In the genomic region with DNA sequence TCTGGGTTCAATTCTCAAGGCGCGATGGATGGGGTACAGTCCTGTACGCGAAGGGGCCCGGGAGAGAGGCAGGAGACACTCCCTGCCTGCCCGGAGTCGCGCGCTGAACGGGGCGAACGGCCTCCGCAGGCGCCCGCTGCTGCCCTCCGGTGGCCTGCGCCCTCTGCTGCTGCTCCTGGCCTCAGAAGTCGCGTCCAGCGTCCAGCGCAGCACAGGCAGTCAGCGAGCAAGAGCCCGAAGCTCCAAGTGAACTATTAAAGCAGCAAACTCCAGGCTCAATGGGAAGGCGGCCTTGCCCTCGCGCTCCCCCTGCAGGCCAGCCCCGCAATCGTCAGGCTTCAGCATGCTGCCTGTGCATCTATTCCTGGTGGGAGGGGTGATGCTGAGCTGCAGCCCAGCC, we compare ENCODE assay signal across 9 mouse cellular contexts. TPM values are rescaled to one million over a fixed set of nuclear protein-coding genes. Genes with fewer than 3 reads are reported as not detected.
DNase-seq lines count a peak whose midpoint lies in the region; ATAC-seq and TF ChIP-seq lines count a peak whose summit lies in the region.
"Not testable (repeated sequence)": the region's sequence is repeated elsewhere in the genome, so short reads cannot be mapped to it uniquely, and the experiment has no call there.
"Had no signal": no experiment of that assay in that cellular context is flagged by ENCODE, and none has a peak within 500 bp of the region (broad histone marks: within the 10 kb centered on the region; RNA-seq: fewer than 3 reads in every experiment).

No protein-coding gene starts in this region.

- not testable (repeated sequence) for ATAC-seq in liver, embryonic 14.5 days (ENCODE audit: insufficient read depth); neural tube, embryonic 12.5 days (ENCODE audit: low FRiP score, low read depth); stomach, embryonic 16.5 days (ENCODE audit: insufficient read depth, low FRiP score)

- WGBS in hindbrain, embryonic 10.5 days, result under 1% methylated on average over 28 of the region's 28 CpGs
- WGBS in liver, embryonic 14.5 days (ENCODE audit: insufficient replicate concordance), result under 1% methylated on average over 24 of the region's 28 CpGs
- 0% methylated on average over 24 of the region's 28 CpGs for WGBS in neural tube, embryonic 12.5 days
- under 1% methylated on average over 27 of the region's 28 CpGs for WGBS in stomach, embryonic 16.5 days

- not testable (repeated sequence) for H3K4me1 ChIP-seq in hindbrain, embryonic 10.5 days (replicated peaks); liver, embryonic 14.5 days (replicated peaks; ENCODE audit: control insufficient read depth in 2 of 2, insufficient read depth in 2 of 2, low read length in 1 of 2); neural tube, embryonic 12.5 days; stomach, embryonic 16.5 days (ENCODE audit: control insufficient read depth, insufficient read depth, low read length)

- TF ChIP-seq CTCF in liver, embryonic 14.5 days (IDR thresholded peaks at IDR 0.05; ENCODE audit: low read depth), result peak; percentile 75

- H3K9ac ChIP-seq in liver, embryonic 14.5 days (replicated peaks); neural tube, embryonic 12.5 days; stomach, embryonic 16.5 days (ENCODE audit: low read length): not testable (repeated sequence)

- not testable (repeated sequence) for H3K9me3 ChIP-seq in hindbrain, embryonic 10.5 days; liver, embryonic 14.5 days (ENCODE audit: control insufficient read depth, low read length); neural tube, embryonic 12.5 days; stomach, embryonic 16.5 days (replicated peaks; ENCODE audit: control insufficient read depth, low read length)

- not testable (repeated sequence) for H3K36me3 ChIP-seq in hindbrain, embryonic 10.5 days; liver, embryonic 14.5 days (replicated peaks; ENCODE audit: control insufficient read depth, insufficient read depth, low read depth); neural tube, embryonic 12.5 days; stomach, embryonic 16.5 days (ENCODE audit: control insufficient read depth, insufficient read depth, low read length)

- not testable (repeated sequence) for TF ChIP-seq EP300 in liver, embryonic 14.5 days (IDR thresholded peaks at IDR 0.05; ENCODE audit: low read depth)

- H3K4me2 ChIP-seq in liver, embryonic 14.5 days (ENCODE audit: low read depth), result peak overlapping the region; percentile 42
- H3K4me2 ChIP-seq in neural tube, embryonic 12.5 days (replicated peaks), result peak overlapping the region; percentile 59
- peak overlapping the region; percentile 38 for H3K4me2 ChIP-seq in stomach, embryonic 16.5 days (ENCODE audit: low read depth, low read length)

- peak; percentile 78 for DNase-seq in CD4-positive helper T cell, adult 2 months (ENCODE audit: low read depth, low spot score)
- DNase-seq in cerebellum, adult 8-10 months, result peak; percentile 66
- peak; percentile 32 to 47 for DNase-seq in frontal cortex, postnatal 14 days (ENCODE audit: low spot score in 2 of 2)
- DNase-seq in hindbrain, embryonic 10.5 days (ENCODE audit: low spot score), result peak; percentile 75
- DNase-seq in layer of hippocampus, adult 11-12 months (ENCODE audit: low spot score), result peak; percentile 56
- peak in 1 of 3 experiments; percentile 67 for DNase-seq in liver, embryonic 14.5 days (ENCODE audit: low read depth in 3 of 3, low spot score in 3 of 3)

- H3K4me3 ChIP-seq in hindbrain, embryonic 10.5 days, result peak overlapping the region; percentile 43
- H3K4me3 ChIP-seq in liver, embryonic 14.5 days (ENCODE audit: insufficient read depth in 1 of 2, low read depth in 2 of 2, low read length in 2 of 2), result peak overlapping the region; percentile 6 to 43; a peak in 3 of 4 replicates
- H3K4me3 ChIP-seq in neural tube, embryonic 12.5 days, result peak overlapping the region; percentile 27
- peak overlapping the region; percentile 35 for H3K4me3 ChIP-seq in stomach, embryonic 16.5 days (replicated peaks; ENCODE audit: low read length)

- not testable (repeated sequence) for H3K27me3 ChIP-seq in hindbrain, embryonic 10.5 days (ENCODE audit: insufficient read depth, poor library complexity, severe bottlenecking); liver, embryonic 14.5 days (ENCODE audit: control insufficient read depth, insufficient read depth, low read length); neural tube, embryonic 12.5 days (replicated peaks); stomach, embryonic 16.5 days (ENCODE audit: control insufficient read depth, insufficient read depth, low read length)

- H3K27ac ChIP-seq in hindbrain, embryonic 10.5 days; liver, embryonic 14.5 days; neural tube, embryonic 12.5 days; stomach, embryonic 16.5 days (ENCODE audit: low read length): not testable (repeated sequence)

RNA-seq across cellular contexts. Expression of a gene that starts 0.5 kb away (rescaled TPM):
- 0.34 TPM in 1 of 2 replicates, not detected in the other for polyA plus RNA-seq in hindbrain, embryonic 10.5 days (2016; fragmentation: Nextera tagmentation; extraction: Ambion mirVana)
- polyA plus RNA-seq in liver, embryonic 14.5 days (2012; rRNA removed), result 0.02 TPM in 1 of 2 replicates, not detected in the other
- 0.15 TPM in 1 of 2 replicates, not detected in the other for polyA plus RNA-seq in liver, embryonic 14.5 days (2014; fragmentation: Nextera tagmentation; extraction: Ambion mirVana)
- 0.32 and 0.46 TPM in 2 replicates for polyA plus RNA-seq in neural tube, embryonic 12.5 days (2016; fragmentation: Nextera tagmentation; extraction: Ambion mirVana)
- 0.19 and 0.26 TPM in 2 replicates for polyA plus RNA-seq in stomach, embryonic 16.5 days (2015; fragmentation: Nextera tagmentation; extraction: Ambion mirVana)
- polyA plus RNA-seq: myocyte had no signal

RNA-seq across cellular contexts. Expression of a gene that starts 5.8 kb away (rescaled TPM):
- polyA plus RNA-seq in hindbrain, embryonic 10.5 days (2016; fragmentation: Nextera tagmentation; extraction: Ambion mirVana), result not detected in 2 replicates
- polyA plus RNA-seq in liver, embryonic 14.5 days (2012; rRNA removed), result not detected in 2 replicates
- not detected in 2 replicates for polyA plus RNA-seq in liver, embryonic 14.5 days (2014; fragmentation: Nextera tagmentation; extraction: Ambion mirVana)
- not detected in 2 replicates for polyA plus RNA-seq in neural tube, embryonic 12.5 days (2016; fragmentation: Nextera tagmentation; extraction: Ambion mirVana)
- polyA plus RNA-seq in stomach, embryonic 16.5 days (2015; fragmentation: Nextera tagmentation; extraction: Ambion mirVana), result not detected in 2 replicates
- polyA plus RNA-seq: myocyte had no signal

RNA-seq across cellular contexts. Expression of a gene that starts 13.2 kb away (rescaled TPM):
- 0.22 TPM in 1 of 2 replicates, not detected in the other for polyA plus RNA-seq in hindbrain, embryonic 10.5 days (2016; fragmentation: Nextera tagmentation; extraction: Ambion mirVana)
- polyA plus RNA-seq in liver, embryonic 14.5 days (2012; rRNA removed), result not detected in 2 replicates
- 0.14 TPM in 1 of 2 replicates, not detected in the other for polyA plus RNA-seq in liver, embryonic 14.5 days (2014; fragmentation: Nextera tagmentation; extraction: Ambion mirVana)
- polyA plus RNA-seq in neural tube, embryonic 12.5 days (2016; fragmentation: Nextera tagmentation; extraction: Ambion mirVana), result 0.22 TPM in 1 of 2 replicates, not detected in the other
- 0.59 and 0.89 TPM in 2 replicates for polyA plus RNA-seq in stomach, embryonic 16.5 days (2015; fragmentation: Nextera tagmentation; extraction: Ambion mirVana)

RNA-seq across cellular contexts. Expression of a gene that starts 16.3 kb away (rescaled TPM):
- polyA plus RNA-seq in hindbrain, embryonic 10.5 days (2016; fragmentation: Nextera tagmentation; extraction: Ambion mirVana), result not detected in 2 replicates
- polyA plus RNA-seq in liver, embryonic 14.5 days (2012; rRNA removed), result not detected in 2 replicates
- polyA plus RNA-seq in liver, embryonic 14.5 days (2014; fragmentation: Nextera tagmentation; extraction: Ambion mirVana), result not detected in 2 replicates
- not detected in 2 replicates for polyA plus RNA-seq in neural tube, embryonic 12.5 days (2016; fragmentation: Nextera tagmentation; extraction: Ambion mirVana)
- polyA plus RNA-seq in stomach, embryonic 16.5 days (2015; fragmentation: Nextera tagmentation; extraction: Ambion mirVana), result not detected in 2 replicates
- polyA plus RNA-seq: myocyte had no signal

RNA-seq across cellular contexts. Expression of a gene that starts 19.2 kb away (rescaled TPM):
- not detected in 2 replicates for polyA plus RNA-seq in hindbrain, embryonic 10.5 days (2016; fragmentation: Nextera tagmentation; extraction: Ambion mirVana)
- polyA plus RNA-seq in liver, embryonic 14.5 days (2012; rRNA removed), result not detected in 2 replicates
- polyA plus RNA-seq in liver, embryonic 14.5 days (2014; fragmentation: Nextera tagmentation; extraction: Ambion mirVana), result not detected in 2 replicates
- polyA plus RNA-seq in neural tube, embryonic 12.5 days (2016; fragmentation: Nextera tagmentation; extraction: Ambion mirVana), result not detected in 2 replicates
- polyA plus RNA-seq in stomach, embryonic 16.5 days (2015; fragmentation: Nextera tagmentation; extraction: Ambion mirVana), result 0.28 TPM in 1 of 2 replicates, not detected in the other
